Mouse (Mus musculus): Measurements from ENCODE around the gene 3110082I17Rik. TPM values are rescaled to one million over a fixed set of nuclear protein-coding genes. Genes with fewer than 3 reads are reported as not detected.
A peak's percentile ranks its signal among the peaks of the same experiment; 100 is the strongest.

3110082I17Rik gene
- total and polyA plus RNA-seq, 3 experiments = 16.4 to 48.6 (median 18.8) TPM

DNA sequence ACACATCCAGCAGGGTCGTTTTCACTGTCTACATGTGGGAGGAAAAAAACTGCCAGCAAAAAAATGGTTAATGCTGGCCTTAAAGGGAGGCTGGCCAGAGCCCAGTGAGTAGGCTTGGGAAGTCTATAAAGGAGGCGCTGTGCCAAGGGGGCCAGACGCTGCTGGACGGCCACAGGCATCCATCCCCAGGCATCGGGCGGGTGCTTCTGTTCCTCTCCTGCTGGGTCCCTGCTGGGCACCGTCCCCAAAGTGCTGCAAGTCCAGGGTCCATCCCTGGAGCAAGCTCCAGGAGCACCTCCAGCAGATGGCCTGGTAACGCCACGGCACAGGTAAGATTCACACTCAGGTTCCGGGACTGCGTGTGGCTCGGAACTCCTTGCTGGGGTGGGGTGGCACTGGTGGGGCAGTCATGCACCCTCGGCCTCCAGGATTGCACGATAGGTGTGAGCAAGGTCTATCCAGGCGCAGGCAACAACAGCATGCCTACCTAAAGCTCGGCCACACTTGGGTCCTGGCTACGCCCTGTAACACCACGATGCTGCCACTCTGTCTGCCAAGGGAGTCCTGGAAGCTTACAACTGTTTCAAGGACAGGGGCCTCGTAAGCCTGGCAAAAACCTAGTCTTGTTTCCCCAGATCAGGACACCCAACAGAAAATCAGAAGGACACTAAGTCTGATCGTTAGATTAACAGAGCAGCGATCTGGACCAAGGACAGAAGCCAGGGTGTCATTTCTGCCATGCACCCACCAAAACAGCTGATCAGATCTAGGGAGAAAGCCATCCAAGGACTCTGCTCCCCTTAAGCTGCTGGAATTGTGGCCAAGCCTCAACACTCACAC lies 37.1 kb downstream of the 3110082I17Rik start, which contains the start of gene Gper1:
Gene Gper1 (plus strand): TSS at position 126 of the 840 bp plus-strand sequence.
- TF ChIP-seq TAL1 (conservative IDR thresholded peaks at IDR 0.05; ENCODE audit: low read depth, low read length) (no peak), GATA2 (IDR thresholded peaks at IDR 0.05; ENCODE audit: borderline replicate concordance, low read depth, low read length) (no peak), CTCF (IDR thresholded peaks at IDR 0.05; ENCODE audit: low read depth, low read length) (no peak), GATA1 (IDR thresholded peaks at IDR 0.05; ENCODE audit: borderline replicate concordance, low read length) (no peak), POLR2AphosphoS5 (IDR thresholded peaks at IDR 0.05; ENCODE audit: insufficient replicate concordance, low read depth, low read length) (no peak)
- H3K9me3 ChIP-seq (replicated peaks) = no peaks in the 10 kb centered on the region
- no peak for DNase-seq (ENCODE audit: low spot score)
- H3K4me3 ChIP-seq (ENCODE audit: low read depth, low read length) = no peak within 1 kb of the TSS
- H3K4me1 ChIP-seq (ENCODE audit: insufficient read depth, low read depth, low read length) = peaks cover 5% of the 10 kb centered on the region; the same call in 1 of the 2 replicates
- H3K27me3 ChIP-seq (ENCODE audit: insufficient read depth, low read length) = no peaks in the 10 kb centered on the region; the same call in 1 of the 2 replicates
- no peak for ATAC-seq (ENCODE audit: extremely low read depth, insufficient number of reproducible peaks, low FRiP score, poor library complexity, severe bottlenecking)
- peaks cover 75% of the 10 kb centered on the region for H3K36me3 ChIP-seq (replicated peaks)

DNA sequence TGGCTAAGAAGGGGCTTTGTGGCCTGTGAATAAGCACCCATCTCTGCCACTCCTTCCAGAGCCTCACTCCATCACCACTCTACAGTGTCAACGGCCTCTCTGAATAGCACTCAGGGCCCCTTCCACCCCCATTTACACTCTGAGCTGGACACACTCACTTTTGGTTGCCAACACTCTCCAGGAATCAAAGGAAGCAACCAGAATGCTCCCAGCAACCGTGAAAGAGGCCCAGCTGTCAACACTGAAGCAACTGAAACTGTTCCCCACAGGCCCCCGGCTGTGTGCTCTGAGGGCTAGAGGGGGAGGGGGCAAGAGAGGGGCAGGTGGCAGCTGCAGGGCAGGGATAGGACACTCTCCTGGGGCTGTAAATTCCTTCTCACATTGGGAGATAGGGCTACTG lies 41.7 kb downstream of the 3110082I17Rik start:
- Histone ChIP-seq H3K36me3 (replicated peaks) (peaks cover 82% of the 10 kb centered on the region), H3K4me3 (ENCODE audit: low read depth, low read length) (no peak overlapping the region), H3K9me3 (replicated peaks) (no peaks in the 10 kb centered on the region), H3K4me1 (ENCODE audit: insufficient read depth, low read depth, low read length) (peaks cover 5% of the 10 kb centered on the region; the same call in 1 of the 2 replicates), H3K27me3 (ENCODE audit: insufficient read depth, low read length) (no peaks in the 10 kb centered on the region; the same call in 1 of the 2 replicates)
- ATAC-seq (ENCODE audit: extremely low read depth, insufficient number of reproducible peaks, low FRiP score, poor library complexity, severe bottlenecking) (no peak; the same call in 1 of the 2 replicates), DNase-seq (ENCODE audit: low spot score) (no peak)
- TF ChIP-seq TAL1 (conservative IDR thresholded peaks at IDR 0.05; ENCODE audit: low read depth, low read length) (no peak), GATA2 (IDR thresholded peaks at IDR 0.05; ENCODE audit: borderline replicate concordance, low read depth, low read length) (no peak), GATA1 (IDR thresholded peaks at IDR 0.05; ENCODE audit: borderline replicate concordance, low read length) (no peak), CTCF (IDR thresholded peaks at IDR 0.05; ENCODE audit: low read depth, low read length) (no peak), POLR2AphosphoS5 (IDR thresholded peaks at IDR 0.05; ENCODE audit: insufficient replicate concordance, low read depth, low read length) (no peak)

- DNase-seq (ENCODE audit: low spot score) (no peak), ATAC-seq (ENCODE audit: extremely low read depth, insufficient number of reproducible peaks, low FRiP score, poor library complexity, severe bottlenecking) (no peak)
- Histone ChIP-seq H3K4me1 (ENCODE audit: insufficient read depth, low read depth, low read length) (peaks cover 5% of the 10 kb centered on the region; the same call in 1 of the 2 replicates), H3K4me3 (ENCODE audit: low read depth, low read length) (no peak overlapping the region), H3K36me3 (replicated peaks) (peaks cover 81% of the 10 kb centered on the region), H3K9me3 (replicated peaks) (no peaks in the 10 kb centered on the region), H3K27me3 (ENCODE audit: insufficient read depth, low read length) (no peaks in the 10 kb centered on the region; the same call in 1 of the 2 replicates)
- TF ChIP-seq TAL1 (conservative IDR thresholded peaks at IDR 0.05; ENCODE audit: low read depth, low read length) (no peak), GATA2 (IDR thresholded peaks at IDR 0.05; ENCODE audit: borderline replicate concordance, low read depth, low read length) (no peak), CTCF (IDR thresholded peaks at IDR 0.05; ENCODE audit: low read depth, low read length) (no peak), POLR2AphosphoS5 (IDR thresholded peaks at IDR 0.05; ENCODE audit: insufficient replicate concordance, low read depth, low read length) (no peak), GATA1 (IDR thresholded peaks at IDR 0.05; ENCODE audit: borderline replicate concordance, low read length) (no peak)
These were observed 42.2 kb downstream of the 3110082I17Rik start for GRCm38 (mm10) chr5:139418110-139418509.

- Histone ChIP-seq H3K36me3 (replicated peaks) (peaks cover 84% of the 10 kb centered on the region), H3K27me3 (ENCODE audit: insufficient read depth, low read length) (no peaks in the 10 kb centered on the region), H3K4me3 (ENCODE audit: low read depth, low read length) (no peak overlapping the region), H3K4me1 (ENCODE audit: insufficient read depth, low read depth, low read length) (0 out of 2 replicates have a peak, but pooled peaks cover 5% of the 10 kb centered on the region), H3K9me3 (replicated peaks) (no peaks in the 10 kb centered on the region)
- ATAC-seq (ENCODE audit: extremely low read depth, insufficient number of reproducible peaks, low FRiP score, poor library complexity, severe bottlenecking) (no peak), DNase-seq (ENCODE audit: low spot score) (no peak)
- TF ChIP-seq GATA2 (IDR thresholded peaks at IDR 0.05; ENCODE audit: borderline replicate concordance, low read depth, low read length) (no peak), TAL1 (conservative IDR thresholded peaks at IDR 0.05; ENCODE audit: low read depth, low read length) (no peak), CTCF (IDR thresholded peaks at IDR 0.05; ENCODE audit: low read depth, low read length) (no peak), GATA1 (IDR thresholded peaks at IDR 0.05; ENCODE audit: borderline replicate concordance, low read length) (no peak), POLR2AphosphoS5 (IDR thresholded peaks at IDR 0.05; ENCODE audit: insufficient replicate concordance, low read depth, low read length) (no peak)
These were observed 42.8 kb downstream of the 3110082I17Rik start for GRCm38 (mm10) chr5:139417480-139417879.

- DNase-seq (ENCODE audit: low spot score) = no peak
- H3K4me3 ChIP-seq (ENCODE audit: low read depth, low read length) = no peak overlapping the region
These were observed 43.4 kb downstream of the 3110082I17Rik start for GRCm38 (mm10) chr5:139416942-139417341.

GRCm38 (mm10) chr5:139415001-139415400 lies 45.3 kb downstream of the 3110082I17Rik start:
- no peak for ATAC-seq (ENCODE audit: extremely low read depth, insufficient number of reproducible peaks, low FRiP score, poor library complexity, severe bottlenecking)
- Histone ChIP-seq H3K4me1 (ENCODE audit: insufficient read depth, low read depth, low read length) (peaks cover 7% of the 10 kb centered on the region; the same call in 1 of the 2 replicates), H3K27me3 (ENCODE audit: insufficient read depth, low read length) (no peaks in the 10 kb centered on the region), H3K9me3 (replicated peaks) (no peaks in the 10 kb centered on the region), H3K4me3 (ENCODE audit: low read depth, low read length) (no peak overlapping the region), H3K36me3 (replicated peaks) (peaks cover 93% of the 10 kb centered on the region)
- DNase-seq (ENCODE audit: low spot score) = no peak
- TF ChIP-seq TAL1 (conservative IDR thresholded peaks at IDR 0.05; ENCODE audit: low read depth, low read length) (no peak), POLR2AphosphoS5 (IDR thresholded peaks at IDR 0.05; ENCODE audit: insufficient replicate concordance, low read depth, low read length) (no peak), CTCF (IDR thresholded peaks at IDR 0.05; ENCODE audit: low read depth, low read length) (no peak), GATA2 (IDR thresholded peaks at IDR 0.05; ENCODE audit: borderline replicate concordance, low read depth, low read length) (no peak), GATA1 (IDR thresholded peaks at IDR 0.05; ENCODE audit: borderline replicate concordance, low read length) (no peak)

More at GRCm38 (mm10) chr5:139416942-139417341, 43.4 kb downstream of the 3110082I17Rik start:
- no peaks in the 10 kb centered on the region for H3K27me3 ChIP-seq (ENCODE audit: insufficient read depth, low read length)
- no peak for ATAC-seq (ENCODE audit: extremely low read depth, insufficient number of reproducible peaks, low FRiP score, poor library complexity, severe bottlenecking)
- H3K36me3 ChIP-seq (replicated peaks) = peaks cover 86% of the 10 kb centered on the region
- H3K9me3 ChIP-seq (replicated peaks) = no peaks in the 10 kb centered on the region
- TF ChIP-seq CTCF (IDR thresholded peaks at IDR 0.05; ENCODE audit: low read depth, low read length) (peak; percentile 31; the same call in 1 of the 2 replicates), GATA1 (IDR thresholded peaks at IDR 0.05; ENCODE audit: borderline replicate concordance, low read length) (no peak)
- peaks cover 7% of the 10 kb centered on the region; the same call in 1 of the 2 replicates for H3K4me1 ChIP-seq (ENCODE audit: insufficient read depth, low read depth, low read length)
